Mouse (Mus musculus) urinary bladder, postnatal 0 days (tissue): ENCODE measurements around the gene Rab3c. TPM values are rescaled to one million over a fixed set of nuclear protein-coding genes. Genes with fewer than 3 reads are reported as not detected.

Source experiments
- polyA plus RNA-seq: library from polyadenylated mRNA; unstranded; fragments of >200 nt; fragmentation: Nextera tagmentation; extraction: Ambion mirVana; gene quantifications from 2 replicates; pipeline ENCODE4 v1.2.1, GENCODE M21; 2015

The Rab3c gene
- polyA plus RNA-seq: 10.6 and 10.7 TPM in 2 replicates

GRCm38 (mm10) chr13:110280563-110281144 is at the start of gene Rab3c:
Rab3c (minus strand) TSS chr13:110280996.

Other genes with a start within 250 kb of the Rab3c start
- 0.18 TPM in 1 of 2 replicates, not detected in the other for gene Gapt, start 76.2 kb upstream of the Rab3c start, polyA plus RNA-seq
- 34.7 and 36.4 TPM in 2 replicates for gene Plk2, start 114.0 kb upstream of the Rab3c start, polyA plus RNA-seq